Mouse (Mus musculus): ENCODE measurements at regions not wholly inside any gene's neighbourhood (a gene's known extent, or its start where the extent isn't known, plus 50 kb on each side); places are given as distances from the start of the nearest gene placed in this dataset.
"Not testable (repeated sequence)": the region's sequence is repeated elsewhere in the genome, so short reads cannot be mapped to it uniquely, and the experiment has no call there.

DNA sequence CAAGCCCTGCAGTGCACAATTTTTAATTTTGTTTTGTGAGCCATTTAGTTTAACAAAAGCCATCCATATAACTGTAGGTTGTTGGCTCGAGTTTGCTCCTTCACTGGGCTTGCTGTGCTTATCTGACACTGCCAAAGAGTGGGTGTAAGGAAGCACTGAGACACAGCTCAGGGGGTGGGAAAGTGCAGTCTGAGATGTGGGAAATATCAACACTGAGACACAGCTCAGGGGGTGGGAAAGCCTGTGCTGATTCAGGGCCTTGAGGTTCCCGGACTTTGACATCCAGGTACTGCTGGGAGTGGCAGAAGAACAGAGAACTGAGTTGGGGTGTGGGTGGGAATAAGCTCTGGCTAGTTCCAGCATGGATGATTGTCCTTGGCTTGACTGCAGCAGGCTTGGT lies 324.4 kb upstream of the Slc39a10 start:
- Histone ChIP-seq H3K4me2 (ENCODE audit: low read depth, low read length, poor library complexity, severe bottlenecking) (no peak overlapping the region), H3K4me3 (ENCODE audit: low read depth, low read length) (no peak overlapping the region), H3K36me3 (ENCODE audit: insufficient read depth, low read length) (no peaks in the 10 kb centered on the region), H3K27ac (ENCODE audit: low read depth, low read length) (no peak overlapping the region), H3K9me3 (ENCODE audit: low read length) (no peaks in the 10 kb centered on the region), H3K4me1 (ENCODE audit: insufficient read depth, low read length) (no peaks in the 10 kb centered on the region), H3K27me3 (ENCODE audit: insufficient read depth, low read length) (no peaks in the 10 kb centered on the region), H3K9ac (replicated peaks; ENCODE audit: low read length, poor library complexity, severe bottlenecking) (no peak overlapping the region)
- TF ChIP-seq CTCF (IDR thresholded peaks at IDR 0.05) = no peak
- 70% methylated on average over 2 of the region's 2 CpGs for WGBS
- ATAC-seq (ENCODE audit: low FRiP score) = 0 out of 2 replicates have a peak, but pooled peaks have one; percentile 13
- DNase-seq (ENCODE audit: low spot score) = no peak

DNA sequence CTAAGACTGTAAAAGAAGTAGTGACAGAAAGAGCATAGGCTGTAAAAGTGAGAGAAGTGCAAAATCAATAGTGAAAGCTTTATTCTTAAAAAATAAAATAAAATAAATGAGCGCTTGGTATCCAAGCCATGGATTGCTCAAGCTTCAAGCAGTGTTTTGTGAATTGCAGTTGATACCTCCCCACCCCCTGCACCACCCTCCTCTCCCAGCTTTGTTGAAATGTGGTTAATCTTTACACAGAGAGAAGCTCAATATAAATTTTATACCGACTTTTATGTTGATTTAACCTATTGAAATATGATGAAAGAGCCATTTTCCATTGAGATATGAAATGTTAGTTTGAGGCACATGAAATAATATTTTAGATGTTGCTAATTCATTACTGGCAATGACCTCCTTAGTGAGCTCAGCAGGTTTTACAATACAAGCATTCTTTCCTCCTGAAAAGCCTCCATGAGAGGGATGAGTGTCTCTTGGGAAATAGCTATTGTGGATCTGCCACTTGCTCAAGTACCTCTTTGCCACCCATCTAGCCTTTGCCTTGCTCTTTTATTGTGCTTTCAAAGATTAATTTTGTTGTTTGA lies 323.9 kb upstream of the Slc39a10 start:
- no peak for TF ChIP-seq CTCF (IDR thresholded peaks at IDR 0.05)
- Histone ChIP-seq H3K4me3 (ENCODE audit: low read depth, low read length) (no peak overlapping the region), H3K27me3 (ENCODE audit: insufficient read depth, low read length) (no peaks in the 10 kb centered on the region), H3K9ac (replicated peaks; ENCODE audit: low read length, poor library complexity, severe bottlenecking) (no peak overlapping the region), H3K4me2 (ENCODE audit: low read depth, low read length, poor library complexity, severe bottlenecking) (no peak overlapping the region), H3K27ac (ENCODE audit: low read depth, low read length) (no peak overlapping the region), H3K36me3 (ENCODE audit: insufficient read depth, low read length) (no peaks in the 10 kb centered on the region), H3K9me3 (ENCODE audit: low read length) (no peaks in the 10 kb centered on the region), H3K4me1 (ENCODE audit: insufficient read depth, low read length) (no peaks in the 10 kb centered on the region)
- DNase-seq (ENCODE audit: low spot score) (no peak), ATAC-seq (ENCODE audit: low FRiP score) (no peak)
- WGBS = 67% methylated on average over 2 of the region's 2 CpGs

DNA sequence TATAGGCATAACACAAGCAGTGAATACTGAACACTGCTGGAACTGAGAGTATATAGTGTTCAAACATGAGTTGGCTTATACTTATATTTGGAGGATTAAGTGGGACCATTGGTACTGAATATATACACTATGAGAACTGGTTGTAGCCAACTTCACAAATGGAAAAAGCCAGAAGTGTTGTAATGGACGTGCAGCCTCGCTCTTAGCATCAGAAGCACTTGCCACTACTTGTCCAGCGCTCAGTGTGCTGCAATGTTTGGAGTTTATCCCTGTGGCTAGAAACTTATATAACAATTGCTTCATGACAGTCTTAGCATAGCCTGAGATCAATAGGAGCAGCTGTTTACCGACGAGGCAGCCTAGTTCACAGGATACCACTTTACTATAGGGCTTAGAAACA lies 320.8 kb upstream of the Slc39a10 start:
- Histone ChIP-seq H3K9me3 (ENCODE audit: low read length) (no peaks in the 10 kb centered on the region), H3K27me3 (ENCODE audit: insufficient read depth, low read length) (no peaks in the 10 kb centered on the region), H3K9ac (replicated peaks; ENCODE audit: low read length, poor library complexity, severe bottlenecking) (no peak overlapping the region), H3K27ac (ENCODE audit: low read depth, low read length) (no peak overlapping the region), H3K4me1 (ENCODE audit: insufficient read depth, low read length) (no peaks in the 10 kb centered on the region), H3K4me3 (ENCODE audit: low read depth, low read length) (no peak overlapping the region), H3K4me2 (ENCODE audit: low read depth, low read length, poor library complexity, severe bottlenecking) (no peak overlapping the region), H3K36me3 (ENCODE audit: insufficient read depth, low read length) (no peaks in the 10 kb centered on the region)
- no peak for TF ChIP-seq CTCF (IDR thresholded peaks at IDR 0.05)
- 82% methylated on average over 5 of the region's 5 CpGs for WGBS
- ATAC-seq (ENCODE audit: low FRiP score) (no peak), DNase-seq (ENCODE audit: low spot score) (no peak)

DNA sequence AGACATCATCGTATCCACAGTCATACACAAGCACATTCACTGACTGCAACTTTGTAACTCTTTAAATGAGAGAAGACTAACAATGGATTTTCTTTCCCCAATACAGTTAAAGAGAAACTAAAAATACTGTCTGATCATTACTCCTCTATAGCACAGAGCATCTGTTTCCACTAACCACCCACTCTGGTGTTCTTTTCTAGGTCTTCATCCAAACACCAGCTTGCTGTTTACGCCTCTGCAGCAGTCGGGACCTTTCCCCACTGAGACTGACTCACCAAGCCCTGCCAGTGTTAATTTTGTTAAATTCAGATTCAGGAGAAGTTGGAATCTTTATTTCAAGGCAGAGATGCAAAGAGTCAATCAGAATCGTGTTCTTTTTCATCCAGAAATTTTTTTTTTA lies 300.3 kb upstream of the Slc39a10 start:
- H3K4me1 ChIP-seq (ENCODE audit: insufficient read depth, low read length) = no peaks in the 10 kb centered on the region
- DNase-seq (ENCODE audit: low spot score) (no peak), ATAC-seq (ENCODE audit: low FRiP score) (no peak)
- H3K4me3 ChIP-seq (ENCODE audit: low read depth, low read length) = no peak overlapping the region
- WGBS = 86% methylated on average over 4 of the region's 4 CpGs
- TF ChIP-seq CTCF (IDR thresholded peaks at IDR 0.05) = no peak
- H3K27ac ChIP-seq (ENCODE audit: low read depth, low read length) = no peak overlapping the region
- no peak overlapping the region for H3K4me2 ChIP-seq (ENCODE audit: low read depth, low read length, poor library complexity, severe bottlenecking)
- H3K27me3 ChIP-seq (ENCODE audit: insufficient read depth, low read length) = no peaks in the 10 kb centered on the region
- H3K36me3 ChIP-seq (ENCODE audit: insufficient read depth, low read length) = no peaks in the 10 kb centered on the region
- no peak overlapping the region for H3K9ac ChIP-seq (replicated peaks; ENCODE audit: low read length, poor library complexity, severe bottlenecking)
- no peaks in the 10 kb centered on the region for H3K9me3 ChIP-seq (ENCODE audit: low read length)

DNA sequence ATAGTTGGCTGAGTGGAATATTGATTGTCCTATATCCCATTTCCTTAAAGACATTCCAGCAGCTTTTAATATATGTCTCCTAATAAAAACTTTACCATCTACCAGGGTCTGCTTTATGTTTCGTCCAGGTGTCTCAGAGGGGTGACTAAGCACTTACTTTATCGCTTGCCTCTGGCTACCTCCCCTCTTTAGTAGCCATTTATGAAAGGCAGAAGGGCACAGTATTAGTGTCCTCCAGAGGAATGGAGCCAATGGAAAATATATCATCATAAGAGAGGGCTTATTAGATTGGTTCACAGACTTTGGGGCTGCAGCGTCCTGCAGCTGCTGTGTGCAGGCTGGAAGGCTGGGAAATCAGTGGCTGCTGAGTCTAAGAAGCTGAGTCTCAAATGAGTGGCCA lies 271.8 kb upstream of the Slc39a10 start:
- TF ChIP-seq CTCF (IDR thresholded peaks at IDR 0.05) = no peak
- no peak overlapping the region for H3K4me2 ChIP-seq (ENCODE audit: low read depth, low read length, poor library complexity, severe bottlenecking)
- no peak overlapping the region for H3K4me3 ChIP-seq (ENCODE audit: low read depth, low read length)
- no peaks in the 10 kb centered on the region for H3K9me3 ChIP-seq (ENCODE audit: low read length)
- H3K4me1 ChIP-seq (ENCODE audit: insufficient read depth, low read length) = no peaks in the 10 kb centered on the region
- no peak overlapping the region for H3K9ac ChIP-seq (replicated peaks; ENCODE audit: low read length, poor library complexity, severe bottlenecking)
- DNase-seq (ENCODE audit: low spot score) = peak; percentile 3
- no peak for ATAC-seq (ENCODE audit: low FRiP score)
- 71% methylated on average over 3 of the region's 3 CpGs for WGBS
- H3K27me3 ChIP-seq (ENCODE audit: insufficient read depth, low read length) = no peaks in the 10 kb centered on the region
- no peak overlapping the region for H3K27ac ChIP-seq (ENCODE audit: low read depth, low read length)
- no peaks in the 10 kb centered on the region for H3K36me3 ChIP-seq (ENCODE audit: insufficient read depth, low read length)

DNA sequence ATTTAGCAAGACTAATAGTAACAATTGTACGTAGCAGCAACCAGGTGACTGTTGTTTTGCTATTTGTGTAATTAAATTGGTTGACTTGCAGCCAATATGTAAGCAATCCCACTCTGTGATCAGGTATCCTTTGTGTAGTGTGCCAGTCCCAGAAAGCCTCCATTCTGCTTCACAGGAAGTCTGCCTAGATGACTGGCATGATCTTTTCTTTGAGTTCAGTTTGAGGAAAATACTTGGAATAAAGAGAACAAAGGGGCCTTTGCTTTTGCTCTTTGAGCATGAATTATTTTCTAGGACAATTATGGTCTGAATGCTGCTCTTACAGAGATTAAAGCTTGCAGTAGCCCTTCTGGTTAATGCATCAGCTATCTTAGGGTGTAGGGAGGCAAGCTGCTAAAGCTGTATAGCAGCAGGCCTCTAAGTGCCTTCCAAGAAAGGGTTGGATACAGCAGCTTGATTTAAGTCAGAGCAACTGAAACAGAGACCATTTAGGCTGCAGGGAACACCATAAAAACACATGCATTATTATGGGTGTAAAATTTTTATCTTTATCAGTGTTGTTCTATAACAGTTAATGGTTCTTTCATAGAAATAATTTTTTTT lies 271.3 kb upstream of the Slc39a10 start:
- H3K4me3 ChIP-seq (ENCODE audit: low read depth, low read length) = no peak overlapping the region
- no peaks in the 10 kb centered on the region for H3K36me3 ChIP-seq (ENCODE audit: insufficient read depth, low read length)
- no peak for TF ChIP-seq CTCF (IDR thresholded peaks at IDR 0.05)
- H3K9ac ChIP-seq (replicated peaks; ENCODE audit: low read length, poor library complexity, severe bottlenecking) = no peak overlapping the region
- H3K27me3 ChIP-seq (ENCODE audit: insufficient read depth, low read length) = no peaks in the 10 kb centered on the region
- no peak overlapping the region for H3K4me2 ChIP-seq (ENCODE audit: low read depth, low read length, poor library complexity, severe bottlenecking)
- H3K9me3 ChIP-seq (ENCODE audit: low read length) = no peaks in the 10 kb centered on the region
- WGBS = 23% methylated on average over 1 of the region's 1 CpGs
- peak; percentile 29 for DNase-seq (ENCODE audit: low spot score)
- H3K27ac ChIP-seq (ENCODE audit: low read depth, low read length) = no peak overlapping the region
- ATAC-seq (ENCODE audit: low FRiP score) = no peak
- no peaks in the 10 kb centered on the region for H3K4me1 ChIP-seq (ENCODE audit: insufficient read depth, low read length)

DNA sequence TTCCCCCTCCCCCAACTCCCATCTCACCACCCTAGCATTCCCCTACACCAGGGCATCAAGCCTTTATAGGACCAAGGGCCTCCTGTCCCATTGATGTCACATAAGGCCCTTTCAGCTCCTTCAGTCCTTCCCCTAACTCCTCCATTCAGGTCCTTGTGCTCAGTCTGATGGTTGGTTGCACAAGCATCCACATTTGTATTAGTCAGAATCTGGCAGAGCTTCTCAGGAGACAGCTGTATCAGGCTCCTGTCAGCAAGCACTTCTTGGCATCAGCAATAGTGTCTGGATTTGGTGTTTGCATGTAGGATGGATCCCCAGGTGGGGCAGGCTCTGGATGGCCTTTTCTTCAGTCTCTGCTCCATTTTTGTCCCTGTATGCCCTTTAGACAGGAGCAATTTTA lies 237.4 kb upstream of the Slc39a10 start:
- not testable (repeated sequence) for H3K27ac ChIP-seq (ENCODE audit: low read depth, low read length); H3K4me3 ChIP-seq (ENCODE audit: low read depth, low read length); H3K9me3 ChIP-seq (ENCODE audit: low read length); ATAC-seq (ENCODE audit: low FRiP score); H3K9ac ChIP-seq (replicated peaks; ENCODE audit: low read length, poor library complexity, severe bottlenecking); H3K36me3 ChIP-seq (ENCODE audit: insufficient read depth, low read length); H3K27me3 ChIP-seq (ENCODE audit: insufficient read depth, low read length); H3K4me1 ChIP-seq (ENCODE audit: insufficient read depth, low read length); H3K4me2 ChIP-seq (ENCODE audit: low read depth, low read length, poor library complexity, severe bottlenecking)
- peak; percentile 0 for DNase-seq (ENCODE audit: low spot score)

Measured in midbrain, postnatal 0 days (tissue).